Mouse (Mus musculus) thymus, adult 2 months (tissue): ENCODE measurements around the gene Kcnk13.

Source experiments
- CTCF ChIP-seq: fragments of 200-500 bp; IDR thresholded peaks from 2 replicates; pipeline ENCODE4 v1.5.1; 2012; ENCODE audit warnings: mild to moderate bottlenecking, control low read depth, low read length, moderate library complexity, borderline replicate concordance; ENCODE audit not compliant: control insufficient read depth, poor library complexity, insufficient read depth; ENCODE audit errors: extremely low read depth
- POLR2A ChIP-seq: fragments of 200-500 bp; IDR thresholded peaks from 2 replicates; pipeline ENCODE4 v1.6.1; 2012; ENCODE audit warnings: mild to moderate bottlenecking, low read length, control low read depth, moderate library complexity; ENCODE audit not compliant: control insufficient read depth, poor library complexity, insufficient read depth; ENCODE audit errors: extremely low read depth

DNA sequence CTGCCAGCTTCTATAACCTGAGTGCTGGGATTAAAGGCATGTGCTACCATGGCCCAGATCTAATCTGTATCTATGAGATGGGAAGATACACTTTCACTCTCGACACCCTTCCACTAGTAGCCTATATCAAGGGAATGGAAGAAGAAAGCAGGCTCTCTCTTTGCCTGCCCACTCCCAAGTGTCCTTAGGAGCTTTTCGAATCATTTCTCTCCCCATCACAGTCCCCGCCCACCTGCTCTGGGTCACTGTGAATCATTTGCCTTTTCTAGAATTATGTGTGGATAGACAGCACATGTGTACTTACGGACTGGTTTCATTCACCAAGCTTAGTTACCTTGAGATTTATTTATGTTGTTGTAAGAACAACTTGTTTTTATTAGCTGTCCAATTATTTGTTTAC lies 68.2 kb downstream of the Kcnk13 start:
- TF ChIP-seq CTCF: no peak
- no peak for TF ChIP-seq POLR2A
